ENCODE assay signal across 34 mouse cellular contexts in genomic region chr2:6647028-6647427, GRCm38 (mm10).
"Had no signal": no experiment of that assay in that cellular context is flagged by ENCODE, and none has a peak within 500 bp of the region (broad histone marks: within the 10 kb centered on the region; RNA-seq: fewer than 3 reads in every experiment).

No protein-coding gene starts in this region.

- H3K4me2 ChIP-seq: heart, embryonic 11.5 days; heart, embryonic 12.5 days; heart, embryonic 13.5 days; heart, embryonic 15.5 days; hindbrain, embryonic 12.5 days; hindbrain, embryonic 13.5 days; hindbrain, embryonic 14.5 days; hindbrain, embryonic 15.5 days; intestine, embryonic 15.5 days; kidney, embryonic 15.5 days had no signal

- H3K4me1 ChIP-seq: heart, embryonic 12.5 days; heart, embryonic 15.5 days; hindbrain, embryonic 10.5 days; intestine, embryonic 15.5 days; kidney, embryonic 15.5 days had no signal

- DNase-seq: heart, postnatal 10 days; heart, postnatal 14 days; heart, postnatal 36 days; heart, postnatal 4 days; kidney, adult 11 months; kidney, adult 18-20 months; kidney, adult 2 months; kidney, adult 8-10 months; kidney, adult 9 months; kidney, postnatal 10 days; kidney, postnatal 14 days; kidney, postnatal 25 days; kidney, postnatal 36 days; kidney, postnatal 4 days; layer of hippocampus, adult 9-11 months; layer of hippocampus, postnatal 36 days had no signal

- H3K9ac ChIP-seq: heart, embryonic 12.5 days; heart, embryonic 13.5 days; heart, embryonic 15.5 days; hindbrain, embryonic 12.5 days; hindbrain, embryonic 13.5 days; hindbrain, embryonic 14.5 days; hindbrain, embryonic 15.5 days; intestine, embryonic 15.5 days; kidney, embryonic 15.5 days had no signal

- H3K9me3 ChIP-seq: heart, embryonic 12.5 days; heart, embryonic 13.5 days; heart, embryonic 15.5 days; hindbrain, embryonic 10.5 days; hindbrain, embryonic 12.5 days; hindbrain, embryonic 13.5 days; hindbrain, embryonic 15.5 days; intestine, embryonic 15.5 days; kidney, embryonic 15.5 days had no signal

- H3K27ac ChIP-seq: heart, embryonic 13.5 days; heart, embryonic 15.5 days; hindbrain, embryonic 10.5 days; hindbrain, embryonic 12.5 days; hindbrain, embryonic 13.5 days; hindbrain, embryonic 14.5 days; hindbrain, embryonic 15.5 days; hindbrain, postnatal 0 days; intestine, embryonic 15.5 days; kidney, embryonic 15.5 days; kidney, postnatal 0 days; layer of hippocampus, adult 2 months; left cerebral cortex, adult 2 months had no signal

- H3K4me3 ChIP-seq: heart, embryonic 12.5 days; heart, embryonic 13.5 days; heart, embryonic 15.5 days; hindbrain, embryonic 10.5 days; hindbrain, embryonic 12.5 days; hindbrain, embryonic 13.5 days; hindbrain, embryonic 15.5 days; intestine, embryonic 15.5 days; kidney, embryonic 15.5 days; layer of hippocampus, adult 2 months; left cerebral cortex, adult 2 months had no signal

- H3K27me3 ChIP-seq: heart, embryonic 12.5 days; heart, embryonic 13.5 days; heart, embryonic 15.5 days; hindbrain, embryonic 12.5 days; hindbrain, embryonic 13.5 days; hindbrain, embryonic 15.5 days; intestine, embryonic 15.5 days; kidney, embryonic 15.5 days had no signal

- ATAC-seq: hindbrain, embryonic 16.5 days; hindbrain, postnatal 0 days; intestine, embryonic 15.5 days; intestine, embryonic 16.5 days; intestine, postnatal 0 days had no signal

- H3K36me3 ChIP-seq: heart, embryonic 13.5 days; heart, embryonic 15.5 days; hindbrain, embryonic 10.5 days; hindbrain, embryonic 12.5 days; hindbrain, embryonic 13.5 days; hindbrain, embryonic 15.5 days; intestine, embryonic 15.5 days; kidney, embryonic 15.5 days had no signal
